Mouse (Mus musculus): ENCODE data around the gene Grik4.

DNA sequence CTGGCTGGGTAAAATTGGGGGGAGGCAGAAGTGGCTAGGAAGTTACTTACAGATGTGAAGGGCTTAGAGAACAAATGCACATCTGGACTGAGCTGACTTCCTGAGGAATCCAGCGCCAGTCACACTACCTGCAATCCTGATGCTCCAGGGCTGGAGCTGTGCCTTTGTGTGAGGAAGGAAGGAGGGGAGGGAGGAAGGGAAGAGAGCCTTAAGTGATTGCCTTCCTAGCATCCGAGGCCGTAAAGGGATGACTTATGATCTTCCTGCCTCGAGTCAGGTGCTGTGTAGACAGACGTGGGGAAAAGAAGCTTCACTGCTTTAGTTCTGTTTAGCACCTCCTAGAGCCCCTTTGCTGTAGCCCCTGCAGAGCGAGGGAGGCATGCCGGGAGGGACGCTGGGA lies 189.6 kb downstream of the Grik4 start:
- TF ChIP-seq CTCF (IDR thresholded peaks at IDR 0.05; ENCODE audit: low read depth) (no peak), EP300 (optimal IDR thresholded peaks at IDR 0.05) (no peak)

Data from stomach, postnatal 0 days (tissue).